Mouse (Mus musculus): ENCODE data around the gene Adamtsl3.
"Not testable (repeated sequence)": the region's sequence is repeated elsewhere in the genome, so short reads cannot be mapped to it uniquely, and the experiment has no call there.

The Adamtsl3 gene

DNA sequence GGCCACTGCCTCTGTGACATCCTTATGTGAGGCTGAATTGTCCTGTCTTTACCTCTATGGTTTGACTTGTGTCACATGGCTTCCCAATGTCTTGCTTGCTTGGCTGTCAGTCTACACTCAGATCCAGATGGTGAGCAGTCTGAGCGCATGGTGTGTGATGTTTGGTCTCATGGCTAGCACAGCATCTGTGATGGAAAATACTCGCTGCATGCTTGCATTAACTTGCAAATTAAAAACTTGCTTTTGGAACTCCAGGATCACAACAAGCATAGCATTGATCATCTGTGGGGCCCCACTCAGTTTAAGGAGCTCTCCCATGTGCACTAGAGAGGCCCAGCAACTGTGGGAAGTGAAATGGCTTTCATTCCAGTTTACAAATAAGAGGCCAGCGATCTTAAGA is 29.1 kb downstream of the Adamtsl3 start:
- DNase-seq = no peak

DNA sequence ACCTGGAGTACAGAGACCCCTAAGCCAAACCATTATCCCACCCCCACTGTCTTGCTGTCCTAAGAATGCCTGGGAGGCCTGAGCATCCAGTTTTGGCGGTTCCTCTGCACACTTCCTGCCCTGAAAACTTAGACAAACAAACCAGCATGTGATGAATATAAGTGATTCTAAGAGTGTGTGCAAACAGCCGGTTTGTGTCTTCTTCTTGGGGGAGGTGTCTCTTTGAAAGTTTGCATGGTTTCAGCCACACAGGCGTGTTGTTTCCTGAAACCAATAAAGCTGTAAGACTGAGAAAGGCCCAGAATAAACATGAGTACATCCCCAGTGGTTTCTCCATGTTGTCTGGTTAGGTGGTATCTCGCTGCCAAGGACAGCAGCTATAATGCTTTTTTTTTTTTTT is 30.6 kb downstream of the Adamtsl3 start:
- no peak for DNase-seq

DNA sequence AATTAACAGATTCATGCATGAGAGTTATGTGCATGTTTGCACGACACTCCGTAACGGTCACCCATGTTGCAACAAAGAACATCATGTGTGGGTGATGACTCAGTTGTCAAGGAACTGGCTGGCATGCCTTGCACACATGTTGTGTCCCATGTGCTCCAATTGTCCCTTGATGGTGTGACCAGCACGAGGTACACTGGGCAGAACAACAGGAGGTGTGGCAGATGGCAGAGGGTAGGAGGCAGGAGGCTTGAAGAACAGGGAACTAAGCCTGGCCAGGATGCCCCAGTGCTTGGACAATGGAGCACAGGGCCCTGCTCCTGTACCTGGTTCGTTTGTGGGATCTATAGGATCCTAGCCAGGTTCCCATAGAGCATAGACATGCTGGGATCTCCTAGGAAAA is 31.0 kb downstream of the Adamtsl3 start:
- no peak for DNase-seq

DNA sequence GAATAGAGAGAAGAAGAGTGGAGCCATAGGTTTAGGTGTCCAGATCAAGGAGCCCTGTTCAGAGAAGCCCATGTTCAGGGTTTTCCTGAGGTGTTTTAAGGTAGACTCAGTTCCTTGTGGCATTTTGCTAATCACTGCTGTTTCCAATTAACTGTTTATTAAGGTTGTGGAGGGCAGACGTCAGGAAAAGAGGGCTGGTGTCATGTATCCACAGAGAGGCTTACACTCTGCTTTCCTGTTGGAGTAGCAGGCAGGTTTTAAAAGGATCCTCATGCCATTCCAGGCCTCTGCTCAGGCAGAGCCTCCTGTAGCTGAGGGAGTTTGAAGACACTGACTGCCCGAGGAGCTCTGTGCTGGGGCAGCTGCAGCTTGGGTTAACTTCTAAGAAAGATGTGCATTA is 32.6 kb downstream of the Adamtsl3 start:
- DNase-seq = no peak

DNA sequence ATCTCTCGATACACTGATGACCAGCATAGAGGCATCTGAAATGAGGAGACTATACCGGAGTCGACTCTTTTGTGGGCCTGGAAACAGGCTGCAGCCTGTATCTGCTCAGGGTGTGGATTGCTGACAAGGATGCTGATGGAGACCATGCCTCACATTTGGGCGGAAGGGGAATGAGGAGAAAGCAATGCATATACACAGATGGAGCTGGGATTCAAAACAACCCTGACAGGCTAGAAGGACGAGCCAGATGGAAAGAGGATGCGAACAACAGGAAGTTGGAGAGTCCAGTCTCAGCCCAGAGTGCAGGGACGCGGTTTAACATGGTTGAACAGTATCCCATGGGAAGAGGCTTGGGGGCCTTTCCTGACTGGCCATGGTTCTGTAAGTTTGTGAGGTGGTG is 34.6 kb downstream of the Adamtsl3 start:
- DNase-seq = no peak

DNA sequence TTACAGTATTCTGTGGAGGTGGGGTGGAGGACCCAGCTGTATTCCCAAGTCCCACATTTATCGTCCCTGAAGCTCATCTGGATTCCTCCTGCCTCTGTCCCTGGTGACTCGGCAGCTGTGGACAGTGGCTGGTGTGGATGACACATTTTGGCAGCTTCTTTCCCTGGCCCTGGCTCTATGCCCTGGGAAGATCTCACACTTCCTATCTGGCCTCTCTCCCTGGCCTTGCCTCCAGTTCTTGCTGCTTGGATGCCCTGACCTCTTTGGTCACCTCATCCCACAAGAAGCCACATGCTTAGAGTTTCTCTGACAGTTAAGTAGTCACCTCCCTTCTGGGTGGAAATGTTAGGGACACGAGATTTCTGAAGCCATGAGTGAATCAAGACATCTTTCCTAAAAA is 35.9 kb downstream of the Adamtsl3 start:
- DNase-seq = no peak

DNA sequence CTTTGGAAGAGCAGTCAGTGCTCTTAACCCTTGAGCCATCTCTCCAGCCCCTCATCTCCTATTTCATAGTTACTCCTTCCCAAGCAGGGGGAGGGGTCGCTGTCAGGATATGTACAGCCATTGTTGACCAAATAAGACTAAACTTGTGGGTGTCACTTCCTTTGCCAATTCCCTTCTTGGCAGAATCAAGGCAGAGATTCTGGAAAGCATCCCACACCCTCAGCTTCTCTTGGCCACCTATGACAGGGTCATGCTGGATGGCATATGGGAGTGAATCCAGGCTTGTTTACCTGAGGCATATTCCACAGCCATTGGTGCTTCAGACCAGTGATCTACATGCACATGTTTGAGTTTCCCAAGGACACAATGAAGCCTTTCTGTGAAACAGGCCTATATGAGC is 42.8 kb downstream of the Adamtsl3 start:
- no peak for DNase-seq

DNA sequence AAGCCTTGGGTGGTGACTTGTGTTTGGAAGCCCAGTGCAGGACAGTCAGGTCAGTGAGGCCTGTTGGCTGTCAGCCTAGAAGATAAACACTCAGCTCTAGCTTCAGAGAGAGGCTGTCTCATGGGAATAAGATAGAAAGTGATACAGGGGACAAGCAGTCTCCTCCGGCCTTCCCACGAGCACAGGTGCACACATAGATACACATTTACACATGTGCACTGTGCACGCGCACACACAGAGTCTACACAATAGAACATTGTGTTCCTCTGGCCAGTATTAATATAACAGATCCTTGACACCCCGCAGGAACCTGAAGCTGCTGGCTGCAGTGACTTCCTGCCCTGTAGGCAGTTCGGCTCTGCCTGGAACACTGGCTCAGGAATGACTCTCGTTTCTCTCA is 44.3 kb downstream of the Adamtsl3 start:
- DNase-seq = no peak

DNA sequence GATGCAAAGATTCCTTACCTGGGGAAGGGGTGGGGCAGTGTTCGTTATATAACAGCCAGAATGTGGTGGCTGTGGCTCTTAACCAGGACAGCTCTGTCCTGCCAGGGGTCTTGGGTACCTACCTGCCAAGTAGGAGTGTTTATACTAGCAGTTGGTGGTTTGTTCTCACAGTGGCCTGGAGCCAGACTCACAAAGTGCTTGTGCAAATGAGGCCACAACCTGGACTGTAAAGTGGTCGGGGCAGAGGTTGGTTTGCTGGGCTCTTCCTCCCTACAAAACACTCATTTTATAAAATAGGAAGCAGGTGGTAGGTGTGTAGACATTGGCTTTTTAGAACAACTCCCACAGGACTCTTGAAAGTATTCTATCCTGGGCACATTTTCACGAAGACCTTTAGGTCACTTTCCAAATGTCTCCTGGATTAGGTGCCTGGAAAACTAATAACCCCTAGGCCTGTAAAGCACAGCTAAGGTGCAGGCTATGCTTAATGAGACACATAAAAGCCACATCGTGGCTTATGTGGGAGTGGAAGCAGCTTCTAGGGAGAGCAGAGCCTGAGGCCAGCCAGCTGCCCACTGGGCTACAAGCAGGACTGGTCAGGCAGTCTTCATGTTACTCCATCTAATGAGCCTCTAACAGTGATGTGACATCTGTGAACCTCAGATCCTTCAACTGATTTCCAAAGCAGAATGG is 47.5 kb downstream of the Adamtsl3 start:
- no peak for DNase-seq

DNA sequence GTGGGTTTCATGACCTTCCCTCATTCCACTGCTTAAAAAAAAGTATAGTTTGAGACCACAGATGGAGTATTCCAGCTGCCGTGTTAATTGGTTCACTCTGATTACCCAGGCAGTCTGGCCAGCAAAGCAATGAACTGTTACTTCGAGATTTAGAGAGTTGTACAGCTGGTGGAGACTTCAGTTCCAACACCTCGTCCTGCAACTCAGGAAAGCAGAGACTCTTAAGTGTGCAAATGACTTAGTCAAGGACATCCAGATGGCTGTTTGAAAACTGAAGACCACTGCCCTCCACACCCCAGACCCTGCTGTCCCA is 48.0 kb downstream of the Adamtsl3 start:
- no peak for DNase-seq

DNA sequence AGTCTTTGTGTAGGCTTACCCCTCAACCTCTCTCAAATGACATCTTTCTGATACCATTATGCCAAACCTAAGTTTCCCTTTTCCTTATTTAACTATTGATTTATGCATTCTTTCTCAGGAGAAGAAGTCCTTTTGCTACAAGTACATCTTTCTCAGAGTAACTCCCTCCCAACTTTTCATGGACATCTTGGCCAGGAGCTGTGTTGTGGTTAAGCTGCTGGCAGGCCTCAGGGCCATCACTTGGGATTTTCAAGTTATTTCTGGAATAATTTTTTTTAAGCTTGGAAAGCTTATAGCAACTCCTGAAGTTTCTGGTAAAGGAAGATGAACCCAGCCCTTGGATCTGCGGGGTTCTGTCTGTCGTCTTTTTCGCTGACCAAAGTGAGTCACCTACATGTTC is 51.6 kb downstream of the Adamtsl3 start:
- DNase-seq = no peak

DNA sequence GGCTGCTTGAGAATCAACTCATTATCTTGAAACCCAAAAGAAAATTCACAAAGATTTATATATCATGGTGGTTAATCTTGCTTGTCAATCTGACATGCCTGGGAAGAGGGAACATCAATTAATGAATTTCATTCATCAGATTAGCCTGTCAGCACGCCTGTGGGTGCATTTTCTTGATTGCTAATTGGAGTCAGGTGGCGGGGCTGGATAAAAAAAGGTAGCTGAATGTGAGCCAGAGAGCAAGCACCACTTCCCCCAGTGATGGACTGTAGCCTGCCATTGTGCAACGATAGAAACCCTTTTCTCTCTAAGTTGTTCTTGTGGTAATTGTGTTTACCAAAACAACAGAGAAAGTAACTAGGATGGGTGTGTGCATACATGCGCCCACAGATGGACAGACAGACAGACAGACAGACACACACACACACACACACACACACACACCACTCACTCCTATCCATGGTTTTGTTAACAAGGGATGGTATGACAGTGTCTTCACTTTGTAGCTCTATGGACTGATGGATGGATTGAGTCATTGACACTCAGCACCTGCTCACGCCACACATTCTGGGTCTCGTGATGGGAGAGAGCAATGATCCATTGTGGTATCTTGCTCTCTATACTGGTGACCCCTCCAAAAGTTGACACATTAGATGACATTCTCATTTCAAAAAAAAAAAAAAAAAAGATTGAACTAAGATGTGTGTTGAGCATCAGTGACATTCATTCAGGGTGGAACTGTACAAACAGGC is 59.1 kb downstream of the Adamtsl3 start:
- no peak for DNase-seq

DNA sequence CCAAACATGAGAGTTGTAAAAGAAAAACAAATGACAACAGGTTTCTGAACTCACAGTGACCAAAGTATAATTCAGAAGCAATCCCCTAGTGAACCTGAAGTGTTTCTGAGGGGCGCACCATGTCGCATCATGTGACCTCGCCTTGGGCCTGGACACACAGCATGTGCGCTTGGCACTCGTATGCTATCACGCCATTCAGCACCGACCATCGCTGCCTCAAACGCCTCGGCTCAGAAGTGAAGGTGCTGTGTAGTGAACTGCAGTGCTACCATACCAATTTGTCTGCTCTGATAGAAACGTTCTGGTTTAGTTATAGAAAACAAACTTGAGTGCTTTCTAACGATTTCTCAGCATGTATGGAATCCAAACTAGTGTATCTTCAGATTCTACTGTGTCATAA is 59.7 kb downstream of the Adamtsl3 start:
- DNase-seq = no peak

DNA sequence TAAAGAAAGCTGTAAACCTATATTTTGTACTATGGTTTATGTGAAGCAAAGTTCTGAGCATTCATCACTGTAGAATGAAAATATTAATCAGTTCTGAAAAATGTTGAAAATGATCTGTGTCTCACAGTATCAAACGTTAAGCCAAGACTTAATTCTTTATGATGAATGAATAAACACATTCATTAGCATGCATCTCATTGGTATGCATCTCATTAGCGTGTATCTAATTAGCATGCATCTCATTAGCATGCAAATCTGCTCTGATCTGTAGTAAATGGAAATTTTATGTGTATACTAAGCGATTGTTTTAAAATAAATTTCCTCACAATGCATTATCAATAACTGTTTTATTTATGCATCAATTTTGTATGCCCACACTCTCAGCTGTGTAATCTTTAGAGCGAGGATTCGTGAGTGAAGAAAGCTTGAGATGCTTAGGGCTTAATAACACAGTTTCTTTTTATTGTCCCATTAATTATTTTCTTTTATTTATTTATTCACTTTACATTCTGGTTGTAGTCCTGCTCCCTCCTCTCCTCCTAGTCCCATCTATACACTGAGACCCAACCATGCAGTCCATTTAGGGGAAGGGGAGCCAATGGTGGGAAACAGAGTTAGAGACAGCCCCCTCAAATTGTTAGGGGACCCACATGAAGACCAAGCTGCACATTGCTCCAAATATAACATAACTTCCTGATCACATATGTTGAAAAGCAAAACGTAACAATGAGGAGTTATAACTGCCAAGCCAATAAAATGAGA is 60.4 kb downstream of the Adamtsl3 start:
- no peak for DNase-seq

DNA sequence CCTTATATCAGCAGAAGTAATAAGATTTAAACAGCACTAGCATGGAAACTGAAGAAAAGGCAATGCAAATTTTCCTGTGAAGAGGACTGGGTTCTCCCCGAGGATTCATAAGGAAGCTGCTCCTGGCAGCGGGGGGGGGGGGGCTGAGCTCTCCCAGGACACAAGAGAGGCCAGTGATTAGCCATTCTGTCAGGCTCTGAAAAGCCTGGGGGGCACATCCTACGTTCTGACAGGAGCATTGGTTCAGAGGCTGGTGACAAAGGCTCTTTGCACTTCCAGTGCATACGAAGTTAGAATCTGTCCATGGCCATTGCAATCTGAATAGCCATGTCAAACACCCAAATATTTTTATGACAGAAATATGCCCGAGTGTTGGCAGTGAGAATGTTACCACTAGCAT is 61.4 kb downstream of the Adamtsl3 start:
- DNase-seq = no peak

DNA sequence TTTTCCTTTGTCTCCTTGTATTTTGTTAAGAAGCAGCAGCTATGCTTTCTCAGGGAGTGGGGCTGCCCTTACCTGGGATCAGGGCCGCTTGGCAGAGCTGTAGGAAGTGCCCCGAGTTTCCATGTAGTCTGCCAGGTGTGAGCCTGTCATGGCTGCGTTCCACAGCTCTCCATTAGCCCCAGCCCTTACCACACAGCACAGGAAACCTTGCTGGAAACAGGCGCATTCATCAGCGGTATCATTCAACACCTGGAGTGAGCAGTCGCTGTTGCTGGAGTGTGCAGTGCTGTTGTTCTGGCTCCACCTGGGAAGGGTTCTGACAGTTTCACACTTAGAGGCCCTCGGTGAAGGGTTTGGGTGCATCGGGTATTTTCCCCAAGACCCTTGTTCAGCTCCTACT is 62.1 kb downstream of the Adamtsl3 start:
- no peak for DNase-seq

DNA sequence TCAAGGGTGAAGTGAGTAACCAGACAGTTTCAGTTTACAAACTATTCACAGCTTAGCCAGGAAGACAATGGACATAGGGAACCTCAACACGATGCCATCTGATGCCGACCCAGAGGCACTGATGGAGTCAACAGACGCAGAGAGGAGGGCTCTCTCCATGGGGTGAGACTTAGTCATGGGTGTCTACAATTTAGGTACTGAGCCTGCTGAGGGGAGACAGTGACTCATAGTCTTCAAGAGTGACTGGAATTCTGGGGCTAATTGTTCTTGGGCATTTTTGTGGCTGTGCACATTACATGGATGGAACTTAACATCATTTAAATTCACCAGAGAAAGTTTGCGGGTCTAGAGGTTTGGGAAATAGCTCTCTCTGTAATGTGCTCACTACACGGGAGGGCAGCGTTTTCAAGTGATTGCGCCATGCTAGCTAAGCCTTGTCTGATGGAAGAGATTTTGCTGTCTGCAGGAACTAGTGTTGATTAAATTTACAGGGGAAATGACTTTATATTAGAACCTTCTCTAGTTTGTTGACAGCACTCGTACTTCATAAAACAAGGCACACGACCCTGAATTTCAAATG is 70.1 kb downstream of the Adamtsl3 start:
- no peak for DNase-seq

DNA sequence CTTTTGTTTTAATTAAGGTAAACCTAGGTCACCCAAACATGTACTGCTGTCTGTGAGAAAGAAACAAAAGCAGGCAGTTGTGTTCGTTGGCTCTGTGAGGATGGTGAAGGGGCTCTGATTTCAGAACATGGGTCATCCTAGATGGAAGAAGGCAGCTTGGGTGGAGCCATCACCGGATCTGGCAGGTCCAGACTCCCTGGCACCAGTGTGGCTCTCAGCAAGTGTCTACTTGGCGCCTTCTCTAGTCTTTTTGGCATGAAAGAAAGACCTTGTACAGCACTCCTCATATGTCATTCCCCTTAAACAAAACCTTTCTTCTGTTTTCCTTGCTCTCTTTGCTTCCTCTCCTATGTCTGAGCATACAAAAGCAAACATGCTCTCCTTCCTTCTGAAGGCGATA is 75.5 kb downstream of the Adamtsl3 start:
- DNase-seq = no peak

DNA sequence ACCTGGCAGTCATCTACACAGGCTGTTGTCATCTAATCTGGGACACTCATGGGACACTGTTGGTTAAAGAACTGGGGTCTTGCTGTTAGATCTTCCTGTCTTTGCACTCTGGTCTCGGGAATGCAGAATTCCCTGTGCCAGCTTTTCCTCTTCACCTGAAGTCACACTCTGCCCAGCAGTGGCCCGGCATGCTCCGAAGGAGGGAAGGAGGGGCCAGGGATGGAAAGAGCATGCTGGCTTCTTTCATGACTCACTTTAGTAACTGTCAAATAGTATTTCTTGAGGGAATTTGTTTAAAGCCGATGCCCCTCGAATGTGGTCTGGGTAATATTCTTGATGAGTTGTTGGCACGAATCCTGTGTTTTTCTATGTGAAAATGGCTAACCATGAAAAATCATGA is 81.2 kb downstream of the Adamtsl3 start:
- no peak for DNase-seq

DNA sequence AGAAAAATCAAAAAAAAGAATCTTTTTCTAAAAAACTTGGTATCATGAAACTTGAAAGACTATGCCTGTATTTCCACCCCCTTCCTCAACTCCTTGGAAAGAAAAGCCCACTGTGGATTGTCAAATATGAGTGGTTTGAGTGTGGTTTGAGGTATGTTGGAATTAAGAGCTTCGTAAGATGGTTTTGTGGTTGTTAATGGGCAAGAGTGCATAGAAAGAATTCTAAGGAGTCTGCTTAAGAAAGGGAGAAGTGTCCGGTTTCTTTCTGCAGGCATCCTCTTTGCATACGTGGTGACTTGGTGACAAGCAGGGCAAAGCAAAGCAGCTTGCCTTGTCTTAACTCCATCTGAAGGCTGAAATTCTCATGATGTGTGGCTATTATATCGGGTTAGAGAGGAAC is 81.6 kb downstream of the Adamtsl3 start:
- no peak for DNase-seq

DNA sequence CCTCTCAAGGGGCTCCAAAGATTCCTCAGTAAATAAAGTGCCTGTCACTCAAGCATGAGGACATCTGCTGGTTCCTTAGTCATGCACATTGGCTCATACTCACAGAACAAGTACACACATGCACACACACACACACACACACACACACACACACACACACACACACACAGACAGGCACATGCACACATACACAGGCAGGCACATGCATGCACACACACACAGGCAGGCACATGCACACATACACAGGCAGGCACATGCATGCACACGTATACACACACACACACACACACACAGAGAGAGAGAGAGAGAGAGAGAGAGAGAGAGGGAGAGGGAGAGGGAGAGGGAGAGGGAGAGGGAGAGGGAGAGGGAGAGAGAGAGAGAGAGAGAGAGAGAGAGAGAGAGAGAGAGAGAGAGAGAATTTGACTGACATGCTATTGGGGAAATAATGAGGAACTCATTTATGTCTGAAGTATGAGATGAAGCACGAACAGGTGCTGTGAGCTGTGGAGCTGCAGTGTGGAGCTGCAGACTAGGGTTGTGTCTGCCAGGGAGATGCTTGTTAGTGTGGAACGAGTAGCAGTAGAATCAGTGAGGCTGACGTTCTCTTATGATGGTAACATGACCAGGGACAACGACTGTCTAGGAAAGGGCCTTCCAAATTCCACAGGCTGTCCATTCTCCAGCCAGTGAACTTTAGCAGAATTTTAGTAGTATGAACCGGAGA is 85.0 kb downstream of the Adamtsl3 start:
- not testable (repeated sequence) for DNase-seq

DNA sequence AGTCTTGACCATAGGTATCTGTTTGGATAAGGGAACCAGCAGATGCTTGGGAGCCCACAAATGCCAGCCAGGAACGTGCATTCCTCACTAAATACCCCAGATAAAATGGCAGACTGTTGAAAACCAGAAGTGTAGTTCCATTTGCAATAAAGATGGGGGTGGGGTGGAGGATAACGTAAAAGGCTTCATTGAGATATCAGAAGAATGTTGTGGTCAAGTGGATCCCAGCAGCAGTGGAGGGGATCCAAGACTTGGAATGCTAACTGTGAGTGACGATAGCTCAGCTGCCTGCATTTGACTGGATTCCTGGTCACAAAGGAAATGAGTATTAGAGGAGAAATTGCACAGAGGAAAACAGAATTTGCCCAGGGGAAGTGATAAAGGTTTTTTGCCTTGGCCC is 87.1 kb downstream of the Adamtsl3 start:
- DNase-seq = no peak

DNA sequence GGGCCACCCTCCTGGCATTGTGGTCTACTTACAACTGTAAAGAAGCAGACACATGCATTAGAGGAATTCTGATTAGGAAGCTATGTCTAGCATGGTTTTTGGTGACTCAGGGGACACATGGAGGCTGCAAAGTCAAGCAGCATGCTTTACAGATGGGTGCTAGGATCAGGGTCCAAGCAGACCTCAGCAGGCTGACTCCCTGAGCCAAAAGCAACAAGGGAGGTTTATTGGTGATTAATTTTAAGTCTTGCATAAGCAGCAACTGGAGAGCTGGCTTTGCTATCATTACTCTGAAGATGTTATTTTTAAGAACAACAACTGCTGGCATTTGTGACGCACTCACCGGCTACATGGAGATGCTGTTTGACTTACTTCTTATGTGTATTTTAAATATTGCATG is 88.1 kb downstream of the Adamtsl3 start:
- DNase-seq = no peak

All from thymus, postnatal 36 days (tissue).